Mouse (Mus musculus): ENCODE measurements around the gene Kcnj11.

The Kcnj11 gene

DNA sequence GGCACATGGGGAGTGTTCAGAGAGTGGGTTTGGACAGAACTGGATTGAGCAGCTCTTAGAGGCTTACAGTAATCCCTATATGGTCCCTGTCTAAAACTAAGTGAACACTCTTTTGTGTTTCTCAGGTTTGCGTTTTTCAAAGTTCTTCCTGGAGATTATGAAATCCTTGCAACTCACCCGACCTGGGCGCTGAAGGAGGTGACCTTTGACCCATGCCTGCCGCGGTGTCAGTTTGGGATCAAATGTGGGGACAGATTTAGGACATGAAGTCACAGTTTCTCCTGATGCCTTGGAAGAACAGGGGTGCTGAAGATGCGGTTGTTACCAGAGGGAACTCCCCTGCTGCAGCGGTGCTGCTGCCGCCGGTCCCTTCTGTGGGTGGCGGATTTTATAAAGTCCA, 56.5 kb downstream of the Kcnj11 start:
- no peak for DNase-seq
